Mouse (Mus musculus): ENCODE results near the gene Plxdc1. TPM values are rescaled to one million over a fixed set of nuclear protein-coding genes. Genes with fewer than 3 reads are reported as not detected.

The Plxdc1 gene
- total RNA-seq, 2 experiments from 2014 or later, result 42.2 to 46.7 TPM

DNA sequence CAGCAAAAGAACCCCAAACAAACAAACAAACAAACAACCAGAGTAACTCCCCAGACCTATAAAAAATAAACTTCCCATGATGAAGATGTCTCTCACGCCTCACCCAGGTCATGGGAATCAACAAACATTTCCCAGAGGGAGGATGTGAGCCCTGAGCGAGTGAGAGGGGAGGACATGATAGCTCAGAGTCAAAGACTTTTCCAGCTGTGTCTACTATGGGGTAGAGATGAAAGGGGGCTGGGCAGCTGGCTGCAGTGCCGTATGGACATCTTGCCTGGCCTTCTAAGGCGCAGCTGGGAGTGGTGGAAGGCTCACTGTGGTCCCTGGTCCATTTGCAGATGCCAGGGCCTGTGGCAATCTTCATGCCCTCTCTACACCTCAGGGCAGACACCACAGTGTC is 57.3 kb downstream of the Plxdc1 start:
- DNase-seq (ENCODE audit: low spot score in 2 of 2), result no peak

DNA sequence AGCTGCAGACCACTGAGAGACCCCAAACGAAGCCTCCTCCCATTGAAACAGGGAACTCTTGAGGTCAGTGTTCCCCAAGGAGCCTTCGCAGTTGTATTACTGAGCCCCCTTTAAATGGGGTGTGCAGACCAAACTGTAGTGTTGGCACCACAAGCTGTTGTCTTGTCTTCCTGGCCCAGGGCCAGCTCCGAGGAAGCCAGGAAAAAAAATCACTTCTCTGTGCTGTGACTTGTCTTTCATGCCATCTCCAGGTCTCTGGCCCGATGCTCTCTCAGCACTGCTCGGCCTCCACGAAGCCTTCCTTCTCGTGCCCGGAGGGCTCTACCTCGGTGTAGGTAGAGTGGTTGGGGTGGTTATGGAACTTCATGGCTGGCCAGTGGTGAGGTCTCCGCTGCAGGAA is 62.0 kb downstream of the Plxdc1 start:
- DNase-seq (ENCODE audit: low spot score in 2 of 2), result no peak

DNA sequence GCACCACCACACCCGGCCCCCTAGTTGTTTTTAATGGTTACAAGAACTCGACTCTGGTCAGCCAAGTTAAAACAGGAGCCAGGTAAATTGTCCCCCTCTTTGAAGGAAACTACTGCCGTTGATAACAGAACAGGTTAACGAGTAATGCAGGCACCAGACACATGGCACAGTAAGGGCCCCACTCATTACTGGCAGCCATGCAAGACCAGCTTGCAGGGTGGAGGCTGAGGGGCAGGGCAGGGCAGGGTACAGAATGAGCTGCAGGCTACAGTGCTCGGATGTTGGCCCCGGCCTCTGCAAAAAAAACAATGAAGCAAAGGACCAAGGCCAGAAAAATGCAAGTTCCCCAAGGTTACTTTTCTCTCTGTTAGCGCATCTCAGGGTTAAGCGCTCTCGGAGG is 62.6 kb downstream of the Plxdc1 start:
- DNase-seq (ENCODE audit: low spot score in 2 of 2), result no peak

DNA sequence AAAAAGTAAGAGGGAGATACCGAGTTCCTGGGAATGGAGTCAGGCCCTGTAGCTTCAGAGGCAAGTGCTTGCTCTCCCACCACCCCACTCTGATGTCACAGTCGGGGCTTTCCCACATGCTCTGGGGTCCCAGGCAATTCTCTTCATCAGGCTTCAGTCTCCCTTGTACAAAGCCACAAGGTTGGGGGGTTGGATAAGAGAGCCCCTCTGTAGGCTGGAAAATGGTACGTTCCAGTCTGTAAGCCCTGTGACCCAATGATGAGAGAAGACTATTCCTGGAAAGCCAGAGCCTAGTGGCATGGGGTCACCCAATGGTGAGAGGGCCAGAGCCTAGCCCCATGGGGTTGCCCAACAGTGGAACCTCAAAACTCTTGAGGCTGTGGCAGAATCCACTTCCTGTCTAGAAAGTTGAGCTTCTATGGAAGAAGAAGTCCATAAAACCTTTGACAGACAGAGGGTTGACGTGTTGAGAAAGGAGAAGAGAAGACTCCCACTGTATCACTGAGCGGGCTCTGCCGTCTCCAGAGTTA is 70.2 kb downstream of the Plxdc1 start:
- no peak for DNase-seq (ENCODE audit: low spot score in 2 of 2)

DNA sequence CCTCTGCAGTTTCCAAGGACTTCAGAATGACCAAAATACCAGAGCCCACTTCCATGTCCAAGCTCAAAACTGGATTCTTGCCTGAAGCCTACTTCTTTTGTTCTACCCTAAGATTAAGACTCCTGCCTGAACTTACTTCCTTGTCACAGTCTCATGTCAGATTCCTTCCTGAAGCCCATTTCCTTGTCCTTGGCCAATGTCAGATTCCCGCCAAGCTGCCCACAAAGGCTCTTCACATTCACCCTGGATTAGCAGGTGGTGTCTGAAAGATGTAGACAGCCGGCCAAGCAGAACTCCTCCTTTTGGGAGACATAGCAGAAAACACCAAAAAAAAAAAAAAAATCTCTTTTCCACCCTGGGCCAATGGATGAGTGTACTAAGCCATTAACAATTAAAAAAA is 70.8 kb downstream of the Plxdc1 start:
- no peak for DNase-seq (ENCODE audit: low spot score in 2 of 2)

DNA sequence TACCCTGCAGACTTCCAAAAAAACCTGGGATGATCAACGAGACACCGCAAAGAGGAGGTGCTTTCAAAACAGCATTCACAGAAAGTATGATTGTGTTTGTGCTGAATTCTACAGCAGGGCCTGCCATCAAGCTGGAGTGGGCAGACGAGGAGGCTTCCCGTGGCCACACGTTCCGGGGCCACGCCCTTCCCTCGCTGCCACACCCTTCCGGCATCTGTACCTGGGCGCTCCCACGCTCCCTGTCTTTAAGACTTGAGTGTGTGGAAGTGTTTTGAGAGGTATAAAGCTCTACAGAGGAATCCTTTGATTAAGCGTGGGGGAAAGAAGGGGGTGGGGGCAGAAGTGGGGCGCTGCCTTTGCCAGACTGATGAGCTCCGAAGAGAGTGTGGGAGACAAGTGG is 73.1 kb downstream of the Plxdc1 start:
- DNase-seq (ENCODE audit: low spot score in 2 of 2), result no peak

DNA sequence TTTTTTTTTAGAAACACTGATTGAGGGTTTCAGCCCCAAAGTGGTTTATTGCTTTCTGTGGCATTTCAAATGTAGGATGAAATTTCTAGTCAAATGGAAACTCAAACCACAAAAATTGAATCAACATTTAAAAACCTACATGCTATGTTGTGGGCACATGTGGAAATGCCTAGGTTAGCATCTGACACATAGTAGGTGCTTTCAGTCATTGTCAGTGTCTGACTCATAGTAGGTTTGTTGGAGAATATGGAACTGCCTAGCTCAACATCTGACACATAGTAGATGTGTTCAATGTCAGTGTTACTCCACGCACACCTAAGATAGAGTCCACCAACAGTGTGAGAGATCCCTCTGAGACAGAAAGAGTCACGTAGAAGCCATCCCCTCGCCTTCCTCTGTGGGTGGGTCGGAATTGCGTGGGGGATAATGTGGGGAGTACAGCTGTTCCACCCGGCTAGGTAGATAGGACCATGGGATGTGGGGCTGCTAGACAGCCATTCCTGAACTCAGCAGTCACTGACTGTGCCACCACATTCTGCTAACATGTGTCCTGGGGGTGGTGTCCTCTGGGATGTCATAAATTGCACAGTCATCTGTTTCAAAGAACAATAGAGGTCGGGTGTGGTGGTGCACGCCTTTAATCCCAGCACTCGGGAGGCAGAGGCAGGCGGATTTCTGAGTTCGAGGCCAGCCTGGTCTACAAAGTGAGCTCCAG is 77.5 kb downstream of the Plxdc1 start:
- no peak for DNase-seq (ENCODE audit: low spot score in 2 of 2)

DNA sequence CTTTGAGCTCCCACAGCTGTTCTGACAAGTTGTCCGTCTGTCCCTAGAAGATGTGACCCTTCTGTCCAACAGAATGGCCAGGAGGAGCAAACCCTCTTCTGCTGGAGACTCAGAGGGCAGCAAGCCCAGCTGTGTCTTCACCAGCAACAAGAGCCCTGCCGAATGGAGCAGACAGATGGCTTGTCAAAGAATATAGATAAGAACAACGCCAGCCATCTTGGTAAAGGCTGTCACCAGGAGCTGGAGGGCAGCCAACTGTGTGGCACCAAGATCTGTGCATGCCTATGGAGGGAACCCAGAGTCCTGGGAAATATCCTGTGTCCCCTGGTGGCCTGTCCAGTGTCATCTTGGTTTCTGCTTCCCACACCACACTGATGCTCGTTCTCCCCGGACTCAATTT is 78.3 kb downstream of the Plxdc1 start:
- no peak for DNase-seq (ENCODE audit: low spot score in 2 of 2)

DNA sequence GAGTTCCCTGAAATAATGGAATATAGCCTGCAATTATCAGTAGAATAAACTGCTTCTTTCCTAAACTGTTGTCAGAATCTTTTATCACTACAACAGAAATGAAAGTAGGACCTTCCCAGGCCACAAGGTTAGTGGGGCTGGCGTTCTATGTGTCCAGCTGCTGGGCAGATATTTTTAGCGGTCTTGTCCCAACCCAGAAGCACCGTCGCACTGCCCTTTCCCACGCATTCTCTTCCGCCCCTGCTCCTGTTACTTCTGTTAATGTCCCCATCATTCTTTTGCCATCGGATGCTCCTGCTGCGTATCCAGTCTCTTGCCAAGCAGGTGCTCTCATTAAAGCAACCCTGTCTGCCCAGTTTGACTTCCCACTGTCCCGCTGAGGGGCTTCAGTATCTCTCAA is 79.3 kb downstream of the Plxdc1 start:
- DNase-seq (ENCODE audit: low spot score in 2 of 2), result no peak

DNA sequence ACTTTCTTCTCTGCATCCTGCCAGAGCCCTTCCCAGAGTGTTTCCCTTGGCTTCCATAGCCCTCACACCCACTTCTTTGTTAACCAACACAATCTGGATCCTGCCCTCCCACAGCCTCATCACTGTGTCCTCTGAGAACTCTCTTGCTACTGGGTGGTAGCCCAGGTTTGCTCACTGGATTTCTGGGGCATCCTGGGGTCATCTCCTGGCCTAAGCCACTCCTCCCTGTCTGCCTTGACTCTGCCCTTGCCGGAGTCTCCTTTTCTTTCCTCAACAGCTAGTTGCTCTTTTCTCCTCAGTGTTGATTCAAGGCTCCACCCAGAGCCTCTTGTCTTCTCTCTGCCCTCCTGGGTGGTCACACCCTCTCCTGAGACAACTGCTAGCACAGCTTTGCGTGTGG is 80.3 kb downstream of the Plxdc1 start:
- DNase-seq (ENCODE audit: low spot score in 2 of 2), result no peak

DNA sequence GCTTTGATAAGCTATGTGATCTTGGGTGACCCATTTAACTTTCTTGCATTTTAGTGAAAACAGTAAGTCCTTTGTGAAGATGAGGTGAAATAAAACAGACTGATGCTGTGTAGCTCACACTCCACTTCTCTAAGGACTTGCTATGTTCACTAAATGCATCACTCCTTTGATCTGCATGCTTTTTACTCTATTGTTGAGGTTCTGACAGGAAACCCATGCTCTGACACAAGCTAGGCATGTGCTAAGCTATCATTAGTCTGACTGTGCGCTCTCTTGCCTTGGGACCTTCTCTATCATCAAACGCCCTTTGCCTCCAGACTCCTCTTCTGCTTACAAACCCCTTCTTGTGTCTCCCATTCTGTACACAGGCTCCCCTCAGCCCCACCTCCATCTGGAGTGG is 80.7 kb downstream of the Plxdc1 start:
- no peak for DNase-seq (ENCODE audit: low spot score in 2 of 2)

DNA sequence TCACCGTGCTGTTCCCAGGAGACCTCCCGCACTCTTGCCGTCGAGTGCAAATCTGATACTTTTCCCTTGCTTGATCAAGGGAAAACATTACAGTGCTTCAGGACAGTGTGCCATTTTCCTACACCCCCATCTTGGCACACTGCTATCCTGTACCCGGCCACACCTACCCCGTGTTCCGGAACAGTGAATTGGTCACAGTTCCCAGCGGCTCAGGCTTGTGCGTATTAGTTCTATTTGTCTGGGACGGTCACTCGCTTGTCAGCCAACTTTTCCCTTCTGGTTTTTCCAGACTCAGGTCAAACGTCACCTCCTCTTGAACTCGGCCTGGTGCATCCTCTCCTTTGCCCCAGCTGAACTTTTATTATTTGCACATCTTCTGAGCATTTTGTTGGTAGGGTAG is 81.4 kb downstream of the Plxdc1 start:
- no peak for DNase-seq (ENCODE audit: low spot score in 2 of 2)

DNA sequence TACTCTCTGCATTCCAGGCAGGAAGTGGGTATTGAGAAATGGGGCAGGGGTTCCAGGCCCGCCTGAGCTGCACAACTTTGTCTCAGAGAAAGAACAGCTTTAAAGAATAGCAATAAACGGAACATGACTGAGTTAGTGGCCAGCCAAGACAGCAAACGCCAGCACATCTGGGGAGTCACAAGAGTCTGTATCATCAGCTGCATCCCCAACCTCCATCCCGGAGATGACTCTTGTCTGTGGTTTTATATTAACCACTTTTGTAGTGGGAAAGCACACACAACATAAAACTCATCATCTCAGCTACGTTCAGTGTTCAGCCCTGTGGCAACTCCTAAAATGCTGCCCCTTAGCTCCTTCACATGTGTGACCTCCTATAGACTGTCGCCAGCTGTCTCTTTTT is 84.4 kb downstream of the Plxdc1 start:
- no peak for DNase-seq (ENCODE audit: low spot score in 2 of 2)

DNA sequence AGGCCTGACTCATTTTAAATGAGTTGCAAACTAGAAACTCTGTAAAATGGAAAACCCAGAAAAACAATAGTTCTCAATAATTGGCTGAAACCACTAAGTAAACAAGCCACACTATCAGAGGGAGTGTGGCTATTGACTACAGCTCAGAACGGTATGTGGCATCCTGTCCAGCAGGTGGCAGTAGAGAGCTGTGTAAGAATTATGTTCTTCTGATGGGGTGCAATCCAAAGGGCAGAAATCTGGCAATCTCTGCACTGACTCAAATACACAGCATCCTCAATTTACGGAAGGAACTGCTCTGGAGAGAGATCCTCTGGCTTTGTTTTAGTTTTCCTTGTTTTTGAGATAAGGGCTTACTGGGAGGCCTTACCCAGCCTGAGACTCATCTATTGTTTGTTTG is 86.4 kb downstream of the Plxdc1 start:
- peak; percentile 87 to 93 for DNase-seq (ENCODE audit: low spot score in 2 of 2)

DNA sequence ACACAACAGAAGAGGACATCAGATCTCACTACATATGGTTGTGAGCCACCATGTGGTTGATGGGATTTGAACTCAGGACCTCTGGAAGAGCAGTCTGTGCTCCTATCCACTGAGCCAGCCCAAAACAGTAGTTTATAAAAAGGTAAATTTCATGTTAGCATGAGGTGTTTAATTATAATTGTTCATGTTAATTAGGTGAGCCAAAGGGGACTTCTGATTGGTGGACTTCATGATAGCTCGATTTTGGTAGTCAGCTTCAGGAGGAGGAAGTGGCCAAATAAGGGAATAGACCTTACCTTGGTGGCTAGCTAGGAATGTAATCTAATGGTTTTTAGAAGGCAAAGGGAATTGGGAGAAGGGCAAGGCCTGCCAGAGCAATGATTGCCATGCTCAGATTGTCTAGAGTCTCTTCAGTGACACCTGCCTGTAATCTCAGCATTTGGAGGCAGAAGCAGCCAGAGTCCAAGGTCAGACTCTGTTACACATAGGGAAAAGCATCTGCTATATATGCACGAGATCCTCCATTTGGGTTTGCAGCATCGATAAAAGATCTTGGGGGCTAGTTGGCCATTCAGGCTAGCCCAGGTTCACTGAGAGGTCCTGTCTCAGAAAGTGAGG is 88.6 kb downstream of the Plxdc1 start:
- DNase-seq (ENCODE audit: low spot score in 2 of 2), result no peak

DNA sequence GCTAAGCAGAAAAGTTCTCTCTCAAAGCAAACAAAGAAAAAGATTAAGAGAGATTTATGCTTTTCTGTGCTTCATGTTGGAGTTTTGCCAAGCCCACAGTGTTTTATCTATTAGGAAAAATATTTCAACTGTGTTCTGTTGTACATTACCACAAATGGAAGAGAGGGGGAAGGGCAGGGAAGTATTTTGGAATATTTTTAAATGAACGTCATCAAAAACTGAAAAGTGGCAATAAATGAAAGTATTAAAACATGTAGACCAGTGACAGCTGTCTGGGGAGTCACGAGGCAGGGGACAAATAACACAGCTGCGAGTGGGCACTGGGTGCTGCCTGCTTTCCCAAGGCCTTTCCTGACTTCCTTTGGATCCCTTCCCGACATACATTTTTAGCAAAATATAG is 89.6 kb downstream of the Plxdc1 start:
- DNase-seq (ENCODE audit: low spot score in 2 of 2), result no peak

DNA sequence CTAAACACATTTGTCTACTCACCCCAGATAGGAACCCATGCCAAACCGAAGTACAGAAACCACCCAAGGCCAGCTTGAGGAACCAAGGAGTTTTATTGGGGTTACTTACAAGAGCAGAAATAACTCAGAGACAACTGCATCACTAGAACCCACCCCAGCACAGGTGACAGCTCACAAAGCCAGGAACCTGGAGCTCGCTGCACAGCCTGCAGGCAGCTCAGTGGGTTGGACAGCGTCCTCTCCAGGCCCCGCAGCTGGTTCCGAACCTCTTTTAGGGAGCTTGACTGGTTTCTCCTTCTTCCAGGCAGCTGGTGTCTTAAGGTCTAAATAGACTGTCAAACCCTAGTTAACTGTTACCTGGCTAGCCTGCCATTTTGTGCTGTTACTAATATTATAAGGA is 94.4 kb downstream of the Plxdc1 start:
- no peak for DNase-seq (ENCODE audit: low spot score in 2 of 2)

DNA sequence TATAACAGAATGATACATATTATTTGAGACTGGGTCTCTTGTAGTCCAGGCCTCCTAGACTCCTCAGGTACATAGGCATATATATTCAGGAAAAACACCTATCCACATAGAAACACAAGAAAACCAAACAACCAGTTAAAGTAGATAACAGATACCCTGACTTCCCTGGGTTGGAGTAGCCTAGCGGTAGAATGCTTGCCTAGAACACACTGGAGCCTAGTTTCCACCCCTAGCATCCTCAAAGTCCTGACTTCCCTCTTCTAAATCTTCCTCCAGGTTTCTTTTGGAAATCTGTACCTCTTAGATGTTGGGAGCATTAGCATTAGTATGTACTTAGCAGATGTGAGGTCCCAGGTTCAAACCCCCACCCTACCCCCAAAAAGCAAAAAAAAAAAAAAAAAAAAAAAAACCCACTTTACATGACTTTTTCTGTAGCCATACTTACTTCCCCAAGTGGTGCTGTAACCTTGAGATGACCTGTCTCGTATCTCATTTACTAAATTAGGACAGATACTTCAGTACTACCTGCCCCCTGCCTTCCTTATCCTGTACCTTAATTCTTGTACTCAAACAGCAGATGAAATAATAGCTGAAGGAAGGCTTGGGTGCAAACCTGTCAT is 100.8 kb downstream of the Plxdc1 start:
- DNase-seq (ENCODE audit: low spot score in 2 of 2), result no peak

DNA sequence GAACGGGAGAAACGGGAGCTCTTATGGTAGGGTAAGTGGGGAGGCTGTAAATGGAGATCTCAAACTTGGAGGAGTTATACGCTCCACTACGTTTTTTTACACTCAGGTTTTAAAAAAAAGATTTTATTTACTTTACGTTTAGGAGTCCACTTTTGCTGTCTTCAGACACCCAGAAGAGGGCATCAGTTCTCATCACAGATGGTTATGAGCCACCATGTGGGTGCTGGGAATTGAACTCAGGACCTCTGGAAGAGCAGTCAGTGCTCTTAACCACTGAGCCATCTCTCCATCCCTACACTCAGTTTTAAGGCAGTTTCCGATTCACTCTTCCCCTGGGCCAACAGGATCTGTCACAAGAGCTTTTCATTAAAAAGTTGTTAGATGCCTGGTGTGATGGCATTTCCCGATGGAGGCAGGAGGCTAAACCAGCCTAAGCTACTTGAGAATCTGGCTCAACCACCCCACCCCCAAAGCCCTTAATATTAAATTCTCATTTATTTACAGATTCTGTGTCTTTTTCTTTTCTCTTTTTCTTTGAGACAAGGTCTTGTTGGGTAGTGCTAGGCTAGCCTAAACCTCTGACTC is 101.6 kb downstream of the Plxdc1 start:
- DNase-seq (ENCODE audit: low spot score in 2 of 2), result no peak

DNA sequence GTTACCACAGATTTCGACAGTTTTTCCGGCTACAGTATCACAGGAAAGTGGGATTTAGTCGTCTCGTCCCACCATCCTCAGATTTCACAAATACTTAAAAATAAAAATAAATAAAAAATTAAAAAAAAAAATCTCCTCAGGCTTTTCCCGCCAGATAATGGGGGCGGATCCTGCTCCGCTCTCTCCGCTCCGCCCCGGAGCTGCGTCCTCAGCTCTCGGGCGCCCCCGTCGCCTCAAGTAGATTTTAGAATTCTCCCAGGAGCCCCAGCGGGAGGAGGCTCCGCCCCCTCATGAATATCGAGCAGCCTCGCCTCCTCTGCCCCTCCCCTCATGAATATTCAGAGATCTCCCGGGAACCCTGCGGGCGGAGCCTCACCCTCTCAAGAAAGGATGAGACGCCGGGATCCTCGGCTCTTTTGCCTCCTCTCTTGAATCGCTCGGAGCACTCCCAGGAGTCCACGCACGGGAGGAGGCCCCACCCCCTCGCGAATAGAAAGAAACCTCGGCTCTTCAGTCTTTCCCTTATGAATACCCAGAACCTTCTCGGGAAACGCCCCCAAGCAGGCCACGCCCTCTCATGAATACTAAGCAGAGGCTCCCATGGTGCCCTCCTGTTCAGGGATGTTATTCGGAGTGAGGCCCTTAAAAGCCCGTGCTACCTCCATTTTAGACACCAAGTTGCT is 102.2 kb downstream of the Plxdc1 start, which contains the start of gene Fbxo47:
Gene Fbxo47 (minus strand): TSS at position 237 of the 683 bp plus-strand sequence.
- peak; percentile 93 to 95 for DNase-seq (ENCODE audit: low spot score in 2 of 2)

DNA sequence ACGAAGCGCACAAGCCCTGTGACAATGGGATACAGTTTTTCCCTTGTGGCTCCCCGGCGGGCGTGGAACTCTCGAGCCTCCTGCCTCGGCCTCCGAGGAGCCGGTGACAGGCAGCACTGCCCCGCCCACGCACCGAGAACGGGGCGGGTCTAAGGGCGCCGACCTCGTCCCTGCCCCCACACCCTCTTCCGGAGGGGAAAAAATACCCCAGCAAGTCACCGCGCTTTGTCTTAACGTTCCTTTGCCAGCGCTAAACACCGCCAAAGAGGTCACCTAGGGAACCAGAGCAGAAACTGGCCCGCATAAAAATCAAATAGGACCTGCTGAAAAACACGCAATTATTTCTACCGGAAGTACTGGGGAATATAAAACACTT is 102.7 kb downstream of the Plxdc1 start:
- DNase-seq (ENCODE audit: low spot score in 2 of 2), result peak; percentile 53 to 57

DNA sequence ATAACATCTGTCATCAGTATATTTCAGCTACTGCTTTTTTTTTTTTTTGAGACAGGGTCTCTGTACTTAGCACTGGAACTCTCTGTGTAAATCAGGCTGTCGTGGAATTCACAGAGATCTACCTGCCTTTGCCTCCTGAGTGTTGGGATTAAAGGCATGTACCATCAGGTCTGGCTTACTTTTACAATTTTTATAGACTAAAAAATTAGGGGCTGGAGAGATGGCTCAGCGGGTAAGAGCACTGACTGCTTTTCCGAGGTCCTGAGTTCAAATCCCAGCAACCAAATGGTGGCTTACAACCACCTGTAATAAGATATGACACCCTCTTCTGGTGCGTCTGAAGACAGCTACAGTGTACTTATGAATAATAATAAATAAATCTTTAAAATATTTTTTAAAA is 105.9 kb downstream of the Plxdc1 start:
- no peak for DNase-seq (ENCODE audit: low spot score in 2 of 2)

Measured in left cerebral cortex, adult 18-20 months (tissue).